Mouse (Mus musculus) liver, adult 2 months (tissue): ENCODE results near the gene Ripor3.

Experiments used
- CTCF ChIP-seq: fragments of 200-500 bp; IDR thresholded peaks from 2 replicates; pipeline ENCODE4 v1.5.1; 2011; ENCODE audit warnings: low read depth, low read length, control low read depth
- POLR2A ChIP-seq: fragments of 200-500 bp; IDR thresholded peaks from 2 replicates; pipeline ENCODE4 v1.6.1; 2011; ENCODE audit warnings: low read length, control low read depth; ENCODE audit not compliant: insufficient read depth; ENCODE audit errors: extremely low read depth

DNA sequence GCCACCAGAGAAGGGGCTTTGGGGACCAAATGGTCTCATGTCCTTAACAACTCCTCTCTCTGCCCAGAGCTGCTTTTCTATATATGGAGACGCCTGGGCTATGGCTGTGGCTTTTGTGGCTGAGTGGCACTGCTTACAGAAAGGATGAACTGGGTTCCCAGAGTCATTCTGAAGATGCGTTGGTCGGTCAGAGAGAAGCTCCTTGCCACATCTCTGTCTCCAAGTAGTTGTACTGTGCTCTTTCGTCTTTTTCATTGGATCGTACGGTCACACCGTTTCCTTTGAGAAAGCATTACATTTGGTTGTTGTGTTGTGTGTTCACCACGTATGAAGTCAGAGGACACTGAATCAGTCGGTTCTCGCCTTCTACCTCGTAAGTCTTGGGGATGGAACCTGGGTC is 69.8 kb downstream of the Ripor3 start:
- TF ChIP-seq POLR2A (no peak), CTCF (no peak)
